Mouse (Mus musculus) CH12.LX (cell line): ENCODE results near the gene Mea1. TPM values are rescaled to one million over a fixed set of nuclear protein-coding genes. Genes with fewer than 3 reads are reported as not detected.
A peak's percentile ranks its signal among the peaks of the same experiment; 100 is the strongest.

ENCODE experiments used
- DNase-seq: peaks from one replicate; pipeline ENCODE4 v3.0.0-alpha.2; 2013; ENCODE audit errors: extremely low read depth
- H3K27ac ChIP-seq: 2 replicates; pipeline ENCODE4 v1.5.1; 2012; ENCODE audit warnings: low read depth, mild to moderate bottlenecking, control low read depth, moderate library complexity; ENCODE audit not compliant: insufficient read depth
- H3K27me3 ChIP-seq: replicated peaks from 2 replicates; pipeline ENCODE3; 2012; ENCODE audit warnings: inconsistent platforms
- H3K36me3 ChIP-seq, 2 experiments: replicated peaks in 1 of 2; 2 replicates each; pipeline versions ENCODE3 to v1.6.1; 2012; ENCODE audit warnings: inconsistent platforms in 1 of 2, low read length in 1 of 2, mild to moderate bottlenecking in 1 of 2, mixed read lengths in 1 of 2, moderate library complexity in 1 of 2; ENCODE audit not compliant: control insufficient read depth in 1 of 2, insufficient read depth in 1 of 2
- H3K4me1 ChIP-seq, 2 experiments: 2 replicates each; pipeline ENCODE4 v1.6.1; 2012; ENCODE audit warnings: inconsistent platforms in 1 of 2, moderate library complexity in 1 of 2; ENCODE audit not compliant: insufficient read depth in 2 of 2, control insufficient read depth in 1 of 2
- H3K4me2 ChIP-seq: 2 replicates; pipeline ENCODE4 v1.6.1; 2012; ENCODE audit warnings: low read depth, mild to moderate bottlenecking, control low read depth; ENCODE audit not compliant: poor library complexity, insufficient read depth, severe bottlenecking
- H3K4me3 ChIP-seq, 3 experiments: fragments of 150-350 bp in 1 of 3; sonication (generic) in 1 of 3; replicated peaks in 1 of 3; 2 replicates each; pipeline versions ENCODE3 to v1.5.1; 2011 to 2012; ENCODE audit warnings: low read depth in 2 of 3, low read length in 2 of 3, mild to moderate bottlenecking in 2 of 3, moderate library complexity in 2 of 3, control low read depth in 1 of 3, improper control_type of control experiment in 1 of 3, inconsistent platforms in 1 of 3, mixed read lengths in 1 of 3; ENCODE audit not compliant: poor library complexity in 1 of 3
- H3K79me2 ChIP-seq: replicated peaks from 2 replicates; pipeline ENCODE4 v1.6.1; 2012; ENCODE audit warnings: mild to moderate bottlenecking, moderate library complexity; ENCODE audit not compliant: control insufficient read depth, poor library complexity, insufficient read depth, severe bottlenecking; ENCODE audit errors: extremely low read depth
- H3K9ac ChIP-seq: 2 replicates; pipeline ENCODE4 v1.6.1; 2012; ENCODE audit warnings: low read depth, mild to moderate bottlenecking, control low read depth, moderate library complexity; ENCODE audit not compliant: insufficient read depth
- H3K9me3 ChIP-seq: replicated peaks from 2 replicates; pipeline ENCODE3; 2012; ENCODE audit warnings: low read length, inconsistent platforms, mixed read lengths
- CTCF ChIP-seq, 2 experiments: IDR thresholded peaks in 1 of 2; conservative IDR thresholded peaks in 1 of 2; 2 replicates each; pipeline ENCODE4 v1.5.1; 2011 to 2012; ENCODE audit warnings: low read depth in 2 of 2, low read length in 2 of 2, improper control_type of control experiment in 1 of 2, inconsistent platforms in 1 of 2, mild to moderate bottlenecking in 1 of 2, moderate library complexity in 1 of 2
- HCFC1 ChIP-seq: IDR thresholded peaks from 2 replicates; pipeline ENCODE4 v1.6.1; 2012; ENCODE audit warnings: low read depth, mild to moderate bottlenecking, inconsistent platforms, low read length, improper control_type of control experiment
- JUN ChIP-seq: IDR thresholded peaks from 2 replicates; pipeline ENCODE4 v1.6.1; 2011; ENCODE audit warnings: low read depth, mild to moderate bottlenecking, low read length, improper control_type of control experiment, moderate library complexity; ENCODE audit not compliant: insufficient read depth
- MAZ ChIP-seq: IDR thresholded peaks from 2 replicates; pipeline ENCODE4 v1.6.1; 2012; ENCODE audit warnings: low read depth, mild to moderate bottlenecking, inconsistent platforms, low read length, improper control_type of control experiment, moderate library complexity
- MXI1 ChIP-seq: IDR thresholded peaks from 2 replicates; pipeline ENCODE4 v1.6.1; 2011; ENCODE audit warnings: mild to moderate bottlenecking, low read depth, low read length, improper control_type of control experiment
- RAD21 ChIP-seq: IDR thresholded peaks from 2 replicates; pipeline ENCODE4 v1.6.1; 2011; ENCODE audit warnings: low read depth, mild to moderate bottlenecking, low read length, improper control_type of control experiment, moderate library complexity
- SMC3 ChIP-seq: IDR thresholded peaks from 2 replicates; pipeline ENCODE4 v1.6.1; 2011; ENCODE audit warnings: low read depth, low read length, improper control_type of control experiment
- TCF12 ChIP-seq: IDR thresholded peaks from 2 replicates; pipeline ENCODE4 v1.6.1; 2014; ENCODE audit warnings: low read depth, mild to moderate bottlenecking, inconsistent platforms, low read length, improper control_type of control experiment
- USF2 ChIP-seq: conservative IDR thresholded peaks from 2 replicates; pipeline ENCODE4 v1.6.1; 2011; ENCODE audit warnings: low read depth, low read length, improper control_type of control experiment
- ZC3H11A ChIP-seq: IDR thresholded peaks from 2 replicates; pipeline ENCODE4 v1.6.1; 2012; ENCODE audit warnings: low read depth, mild to moderate bottlenecking, inconsistent platforms, low read length, improper control_type of control experiment
- ZMIZ1 ChIP-seq: IDR thresholded peaks from 2 replicates; pipeline ENCODE4 v1.6.1; 2012; ENCODE audit warnings: low read depth, mild to moderate bottlenecking, inconsistent platforms, low read length, improper control_type of control experiment
- ZNF384 ChIP-seq: IDR thresholded peaks from 2 replicates; pipeline ENCODE4 v1.6.1; 2012; ENCODE audit warnings: low read depth, low read length, improper control_type of control experiment, inconsistent platforms
- dilution Hi-C: fragments of 300-500 bp; cut with MboI; formaldehyde crosslinking; loops from 2 replicates; pipeline ENCODE4 v1.14.3; 2020; ENCODE audit warnings: low sequenced_read_pairs; ENCODE audit not compliant: extremely low pct_unique_long_range_greater_than_20kb, extremely low pct_ligation_motif_present
- in situ Hi-C: fragments of 300-500 bp; cut with MboI; formaldehyde crosslinking; loops from 3 replicates; pipeline ENCODE4 v1.14.3; 2019; ENCODE audit warnings: low sequenced_read_pairs, low pct_ligation_motif_present, low pct_unique_long_range_greater_than_20kb, mixed read lengths
- polyA plus RNA-seq: library from polyadenylated mRNA; unstranded; fragments of >175 nt; gene quantifications from 2 replicates; pipeline ENCODE4 v1.2.1, GENCODE M21; 2012; ENCODE audit warnings: low read depth; ENCODE audit not compliant: insufficient read length
- total RNA-seq, 2 experiments: library from RNA; depleted of rRNA; stranded (reverse); fragments of 300-350 nt in 1 of 2; fragments of >200 nt in 1 of 2; gene quantifications; 2 replicates each; pipeline ENCODE4 v1.2.3; 2012 to 2014

Gene Mea1
- total and polyA plus RNA-seq, 3 experiments: 68.3 to 106 (median 86.1) TPM

GRCm38 (mm10) chr17:46636831-46637523, 41.6 kb upstream of the Mea1 start:
- Histone ChIP-seq H3K4me3 (no peak overlapping the region), H3K4me2 (no peak overlapping the region), H3K36me3 (peaks cover 0 to 62% of the 10 kb centered on the region in 2 experiments), H3K9me3 (no peaks in the 10 kb centered on the region), H3K79me2 (no peaks in the 10 kb centered on the region), H3K27ac (no peak overlapping the region), H3K9ac (no peak overlapping the region), H3K4me1 (no peaks in the 10 kb centered on the region), H3K27me3 (no peaks in the 10 kb centered on the region)
- TF ChIP-seq ZC3H11A (peak; percentile 37; the same call in 1 of the 2 replicates), RAD21 (peak; percentile 82), SMC3 (peak; percentile 82), JUN (no peak), MXI1 (no peak), CTCF (conservative IDR thresholded peaks at IDR 0.05 in 1 of 2, IDR thresholded peaks at IDR 0.05 in 1 of 2; ENCODE audit: low read depth in 2 of 2, low read length in 2 of 2) (peak; percentile 54 to 89; a peak in 3 of 4 replicates)
- DNase-seq: peak; percentile 65
- dilution Hi-C loops: no loop called here
- in situ Hi-C loops: no loop called here

GRCm38 (mm10) chr17:46639929-46640328, 38.7 kb upstream of the Mea1 start:
- H3K4me3 ChIP-seq: no peak overlapping the region
- dilution Hi-C loops (no loop called here), in situ Hi-C loops (no loop called here)

GRCm38 (mm10) chr17:46642060-46642459, 36.5 kb upstream of the Mea1 start:
- H3K79me2 ChIP-seq: peaks cover 8% of the 10 kb centered on the region
- in situ Hi-C loops: no loop called here
- TF ChIP-seq MXI1 (no peak), MAZ (no peak), USF2 (no peak), TCF12 (no peak)
- TF ChIP-seq, all 38 proteins: peak for 0
- Histone ChIP-seq H3K36me3 (peaks cover 0 to 34% of the 10 kb centered on the region in 2 experiments), H3K27ac (no peak overlapping the region), H3K4me3 (no peak overlapping the region), H3K4me1 (peaks cover 3 to 17% of the 10 kb centered on the region in 2 experiments; a peak in 3 of 4 replicates), H3K4me2 (no peak overlapping the region), H3K9ac (no peak overlapping the region), H3K9me3 (no peaks in the 10 kb centered on the region), H3K27me3 (no peaks in the 10 kb centered on the region)
- dilution Hi-C loops: no loop called here
- DNase-seq: no peak

More at GRCm38 (mm10) chr17:46639929-46640328, 38.7 kb upstream of the Mea1 start:
- Histone ChIP-seq H3K79me2 (no peaks in the 10 kb centered on the region), H3K9ac (no peak overlapping the region)
- TF ChIP-seq ZMIZ1 (no peak), ZNF384 (no peak), HCFC1 (no peak)
- TF ChIP-seq, all 38 proteins: peak for 0
- H3K27me3 ChIP-seq: no peaks in the 10 kb centered on the region
- H3K9me3 ChIP-seq: no peaks in the 10 kb centered on the region
- no peak for DNase-seq
- peaks cover 3 to 9% of the 10 kb centered on the region in 2 experiments; a peak in 3 of 4 replicates for H3K4me1 ChIP-seq
- H3K4me2 ChIP-seq: no peak overlapping the region
- H3K36me3 ChIP-seq: peaks cover 0 to 49% of the 10 kb centered on the region in 2 experiments
- H3K27ac ChIP-seq: no peak overlapping the region
